Mouse (Mus musculus) myocyte (in vitro differentiated cells): ENCODE data around the gene Vmp1.

Experiments used
- CEBPB ChIP-seq: IDR thresholded peaks from 2 replicates; pipeline ENCODE4 v1.6.1; 2011; ENCODE audit warnings: mild to moderate bottlenecking, moderate library complexity; ENCODE audit not compliant: poor library complexity, insufficient read depth, severe bottlenecking
- MAX ChIP-seq: IDR thresholded peaks from one replicate; pipeline ENCODE4 v1.6.1; 2011; ENCODE audit warnings: low read depth, mild to moderate bottlenecking, control low read depth
- MYOD1 ChIP-seq, 3 experiments: IDR thresholded peaks; one replicate each; pipeline ENCODE4 v1.6.1; 2011; ENCODE audit warnings: control low read depth in 2 of 3, low read depth in 2 of 3, mild to moderate bottlenecking in 2 of 3, moderate library complexity in 1 of 3; ENCODE audit not compliant: insufficient read length in 2 of 3, control insufficient read depth in 1 of 3
- MYOG ChIP-seq, 3 experiments: IDR thresholded peaks; one replicate each; pipeline ENCODE4 v1.6.1; 2011; ENCODE audit warnings: control low read depth in 2 of 3, low read depth in 2 of 3, mild to moderate bottlenecking in 2 of 3; ENCODE audit not compliant: insufficient read length in 2 of 3, control insufficient read depth in 1 of 3, insufficient read depth in 1 of 3
- POLR2A ChIP-seq: IDR thresholded peaks from one replicate; pipeline ENCODE4 v1.6.1; 2011; ENCODE audit warnings: low read depth, mild to moderate bottlenecking, control low read depth, moderate library complexity; ENCODE audit not compliant: insufficient read length
- POLR2AphosphoS2 ChIP-seq: IDR thresholded peaks from one replicate; pipeline ENCODE4 v1.6.1; 2011; ENCODE audit warnings: low read depth, control low read depth; ENCODE audit not compliant: insufficient read length
- REST ChIP-seq: IDR thresholded peaks from one replicate; pipeline ENCODE4 v1.6.1; 2011; ENCODE audit warnings: mild to moderate bottlenecking, control low read depth, moderate library complexity; ENCODE audit not compliant: insufficient read depth, insufficient read length
- SRF ChIP-seq: IDR thresholded peaks from one replicate; pipeline ENCODE4 v1.6.1; 2011; ENCODE audit warnings: low read depth; ENCODE audit not compliant: control insufficient read depth, insufficient read length
- TCF12 ChIP-seq: IDR thresholded peaks from one replicate; pipeline ENCODE4 v1.6.1; 2011; ENCODE audit warnings: mild to moderate bottlenecking, control low read depth; ENCODE audit not compliant: poor library complexity, insufficient read depth, severe bottlenecking
- TCF3 ChIP-seq: IDR thresholded peaks from one replicate; pipeline ENCODE4 v1.6.1; 2011; ENCODE audit warnings: low read depth, control low read depth; ENCODE audit not compliant: insufficient read length
- USF1 ChIP-seq: IDR thresholded peaks from one replicate; pipeline ENCODE4 v1.6.1; 2011; ENCODE audit warnings: low read depth, mild to moderate bottlenecking, control low read depth, moderate library complexity

- TF ChIP-seq MYOD1 (IDR thresholded peaks at IDR 0.05; ENCODE audit: control insufficient read depth in 1 of 3, insufficient read length in 2 of 3, low read depth in 2 of 3) (no peak), REST (no peak), POLR2A (no peak), CEBPB (no peak), USF1 (no peak), TCF12 (no peak), POLR2AphosphoS2 (no peak), TCF3 (no peak), MYOG (IDR thresholded peaks at IDR 0.05; ENCODE audit: control insufficient read depth in 1 of 3, insufficient read depth in 1 of 3, insufficient read length in 2 of 3, low read depth in 2 of 3) (no peak), MAX (no peak), SRF (no peak)
Measured at GRCm38 (mm10) chr11:86724004-86724403, 40.4 kb upstream of the Vmp1 start.
